Mouse (Mus musculus) MEL (cell line): ENCODE measurements around the gene Mylk.

ENCODE experiments used
- CHD2 ChIP-seq: IDR thresholded peaks from 2 replicates; pipeline ENCODE4 v1.6.1; 2011; ENCODE audit warnings: low read length, improper control_type of control experiment
- CTCF ChIP-seq, 3 experiments: IDR thresholded peaks in 2 of 3; conservative IDR thresholded peaks in 1 of 3; 2 replicates each; pipeline ENCODE4 v1.5.1; 2011 to 2012; ENCODE audit warnings: low read length in 3 of 3, low read depth in 2 of 3, mild to moderate bottlenecking in 2 of 3, improper control_type of control experiment in 1 of 3, inconsistent platforms in 1 of 3, mixed read lengths in 1 of 3, moderate library complexity in 1 of 3; ENCODE audit not compliant: control insufficient read depth in 1 of 3, insufficient read depth in 1 of 3, poor library complexity in 1 of 3, severe bottlenecking in 1 of 3
- E2F4 ChIP-seq: IDR thresholded peaks from 2 replicates; pipeline ENCODE4 v1.6.1; 2011; ENCODE audit warnings: low read depth, low read length, improper control_type of control experiment, borderline replicate concordance
- EP300 ChIP-seq, 2 experiments: IDR thresholded peaks; 2 replicates each; pipeline ENCODE4 v1.6.1; 2011; ENCODE audit warnings: improper control_type of control experiment in 2 of 2, low read length in 2 of 2, low read depth in 1 of 2, mild to moderate bottlenecking in 1 of 2
- GATA1 ChIP-seq: IDR thresholded peaks from 2 replicates; pipeline ENCODE4 v1.6.1; 2011; ENCODE audit warnings: low read depth, low read length, improper control_type of control experiment
- HCFC1 ChIP-seq: IDR thresholded peaks from 2 replicates; pipeline ENCODE4 v1.6.1; 2012; ENCODE audit warnings: low read depth, mild to moderate bottlenecking, inconsistent platforms, low read length, improper control_type of control experiment, moderate library complexity
- KAT2A ChIP-seq: conservative IDR thresholded peaks from 2 replicates; pipeline ENCODE4 v1.6.1; 2012; ENCODE audit warnings: low read depth, low read length, improper control_type of control experiment, inconsistent platforms
- MAX ChIP-seq: IDR thresholded peaks from 2 replicates; pipeline ENCODE4 v1.6.1; 2011; ENCODE audit warnings: low read length, improper control_type of control experiment
- POLR2A ChIP-seq, 2 experiments: IDR thresholded peaks; 2 replicates each; pipeline ENCODE4 v1.6.1; 2011 to 2012; ENCODE audit warnings: low read length in 2 of 2, mild to moderate bottlenecking in 2 of 2, control low read depth in 1 of 2, improper control_type of control experiment in 1 of 2, low read depth in 1 of 2, moderate library complexity in 1 of 2; ENCODE audit not compliant: control insufficient read depth in 1 of 2, insufficient read depth in 1 of 2, poor library complexity in 1 of 2
- USF1 ChIP-seq: IDR thresholded peaks from 2 replicates; pipeline ENCODE4 v1.6.1; 2014; ENCODE audit warnings: low read depth, mild to moderate bottlenecking, inconsistent platforms, low read length, improper control_type of control experiment, moderate library complexity
- ZMIZ1 ChIP-seq: IDR thresholded peaks from 2 replicates; pipeline ENCODE4 v1.6.1; 2012; ENCODE audit warnings: low read depth, mild to moderate bottlenecking, inconsistent platforms, low read length, improper control_type of control experiment, moderate library complexity

DNA sequence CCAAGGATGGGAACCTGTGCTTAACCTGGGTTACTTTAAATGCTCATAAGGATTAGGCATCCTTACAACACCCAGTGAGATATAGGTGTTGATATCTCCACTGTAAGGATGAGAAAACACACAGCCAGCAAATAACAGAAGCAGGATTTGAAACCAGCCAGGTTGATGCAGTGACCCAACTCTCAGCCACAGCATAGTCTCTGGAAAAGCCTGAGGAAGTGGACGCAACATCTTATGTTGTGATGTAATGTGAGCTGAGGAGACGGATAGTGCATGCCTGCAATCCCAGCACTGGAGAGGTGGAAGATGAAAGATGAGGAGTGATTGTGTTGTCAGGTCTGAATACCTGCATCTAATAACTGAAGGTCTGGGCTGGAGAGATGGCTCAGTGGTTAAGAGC, 22.4 kb downstream of the Mylk start:
- no peak for TF ChIP-seq ZMIZ1
- no peak for TF ChIP-seq CTCF (IDR thresholded peaks at IDR 0.05 in 2 of 3, conservative IDR thresholded peaks at IDR 0.05 in 1 of 3; ENCODE audit: control insufficient read depth in 1 of 3, insufficient read depth in 1 of 3, low read depth in 2 of 3, low read length in 3 of 3, poor library complexity in 1 of 3, severe bottlenecking in 1 of 3)
- no peak for TF ChIP-seq HCFC1
- no peak for TF ChIP-seq MAX
- TF ChIP-seq GATA1 = no peak
- TF ChIP-seq USF1 = no peak
- no peak for TF ChIP-seq E2F4
- TF ChIP-seq EP300 (IDR thresholded peaks at IDR 0.05; ENCODE audit: low read depth in 1 of 2, low read length in 2 of 2) = no peak
- no peak for TF ChIP-seq CHD2
- no peak for TF ChIP-seq POLR2A (IDR thresholded peaks at IDR 0.05; ENCODE audit: control insufficient read depth in 1 of 2, insufficient read depth in 1 of 2, low read depth in 1 of 2, low read length in 2 of 2, poor library complexity in 1 of 2)
- TF ChIP-seq KAT2A = no peak
